In genomic region chrX:150516477-150516876, GRCm38 (mm10) we compare ENCODE assay signal across 15 mouse cellular contexts.
"Had no signal": no experiment of that assay in that cellular context is flagged by ENCODE, and none has a peak within 500 bp of the region (broad histone marks: within the 10 kb centered on the region; RNA-seq: fewer than 3 reads in every experiment).

No protein-coding gene starts in this region.

- DNase-seq: kidney, adult 8-10 months; kidney, postnatal 25 days; layer of hippocampus, adult 9-11 months; layer of hippocampus, postnatal 36 days; lung, embryonic 14.5 days; lung, postnatal 10 days; lung, postnatal 4 days; right cerebral cortex, adult 18-20 months; right cerebral cortex, postnatal 25 days; thymus, adult 18-20 months; thymus, postnatal 14 days had no signal

- H3K36me3 ChIP-seq: intestine, embryonic 15.5 days; limb, embryonic 15.5 days; midbrain, embryonic 15.5 days had no signal

- H3K9me3 ChIP-seq: intestine, embryonic 15.5 days; limb, embryonic 15.5 days; midbrain, embryonic 15.5 days had no signal

- H3K4me3 ChIP-seq: intestine, embryonic 15.5 days; limb, embryonic 15.5 days; midbrain, embryonic 15.5 days had no signal

- H3K9ac ChIP-seq: intestine, embryonic 15.5 days; limb, embryonic 15.5 days; lung, embryonic 14.5 days; midbrain, embryonic 15.5 days had no signal

- ATAC-seq: intestine, embryonic 15.5 days; midbrain, embryonic 15.5 days had no signal

- H3K4me2 ChIP-seq: intestine, embryonic 15.5 days; limb, embryonic 15.5 days; lung, embryonic 14.5 days; midbrain, embryonic 11.5 days; midbrain, embryonic 15.5 days had no signal

- H3K27ac ChIP-seq: intestine, embryonic 15.5 days; limb, embryonic 15.5 days; midbrain, embryonic 15.5 days had no signal

- H3K4me1 ChIP-seq: intestine, embryonic 15.5 days; limb, embryonic 15.5 days; midbrain, embryonic 15.5 days had no signal

- H3K27me3 ChIP-seq: intestine, embryonic 15.5 days; limb, embryonic 15.5 days; midbrain, embryonic 15.5 days had no signal
